Mouse (Mus musculus): ENCODE data around the gene Tmem167.

Tmem167 gene

DNA sequence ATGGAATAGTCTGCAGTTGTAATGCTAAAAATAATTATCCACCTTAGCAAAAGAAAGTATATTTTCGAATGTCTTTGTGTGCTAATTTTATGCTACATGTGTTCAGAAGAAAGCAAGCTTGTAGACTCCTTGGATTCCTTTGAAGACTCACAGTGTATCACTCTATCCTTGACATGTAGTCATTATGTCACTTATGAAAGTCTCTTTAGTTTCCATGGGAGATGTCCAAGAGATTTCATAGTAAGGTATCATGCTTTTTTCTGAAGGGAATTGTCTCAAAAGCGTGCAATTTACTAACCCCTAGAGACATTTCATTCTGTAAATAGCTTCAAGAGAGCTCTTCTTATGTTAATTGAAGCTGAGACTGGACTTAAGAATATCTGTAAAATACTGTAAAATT lies 97.8 kb downstream of the Tmem167 start:
- no peak for DNase-seq

DNA sequence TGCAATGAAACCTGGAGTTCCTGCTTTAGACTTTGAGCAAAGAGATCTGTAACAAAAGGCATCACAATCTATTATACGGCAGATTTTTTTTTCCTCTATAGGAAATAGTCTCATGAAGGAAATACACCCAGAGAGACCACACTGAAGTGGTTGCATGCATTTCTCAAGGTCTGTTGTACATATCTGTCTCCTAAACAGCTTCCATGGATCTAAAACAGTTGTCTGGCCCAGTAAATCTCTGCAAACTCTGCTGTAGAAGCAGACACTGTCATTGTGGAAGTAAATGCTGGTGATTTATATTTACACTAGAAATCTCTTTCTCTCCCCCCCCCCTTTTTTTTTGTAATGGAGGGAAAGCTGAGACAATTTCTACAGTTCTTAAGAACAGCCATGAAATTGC lies 99.1 kb downstream of the Tmem167 start:
- DNase-seq, result no peak

GRCm38 (mm10) chr13:90191794-90192193 lies 102.9 kb downstream of the Tmem167 start:
- no peak for DNase-seq
